Mouse (Mus musculus): ENCODE data around the gene Kcp.

Kcp gene

GRCm38 (mm10) chr6:29507447-29508309 is at the start of gene Kcp:
TSS of gene Kcp (minus strand) at chr6:29507952.
- DNase-seq, result no peak

DNA sequence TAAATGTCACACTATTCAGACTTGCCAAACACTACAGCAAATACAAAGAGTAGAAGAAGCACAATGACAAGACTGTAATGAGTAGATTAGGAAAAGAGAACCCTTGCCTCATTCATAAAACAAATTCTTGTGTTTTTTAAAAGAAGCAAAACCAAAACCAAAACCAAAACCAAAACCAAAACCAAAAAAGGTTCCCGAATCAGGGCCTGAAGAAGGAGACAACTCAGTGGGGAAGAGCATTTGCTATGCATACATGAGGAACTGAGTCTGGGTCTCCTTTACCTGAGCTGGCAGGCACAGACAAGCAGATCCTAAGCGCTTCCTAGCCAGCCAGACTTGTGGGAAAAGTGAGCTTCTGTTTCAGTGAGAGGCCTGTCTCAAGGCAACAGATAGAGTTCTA is 49.4 kb upstream of the Kcp start:
- no peak for DNase-seq

DNA sequence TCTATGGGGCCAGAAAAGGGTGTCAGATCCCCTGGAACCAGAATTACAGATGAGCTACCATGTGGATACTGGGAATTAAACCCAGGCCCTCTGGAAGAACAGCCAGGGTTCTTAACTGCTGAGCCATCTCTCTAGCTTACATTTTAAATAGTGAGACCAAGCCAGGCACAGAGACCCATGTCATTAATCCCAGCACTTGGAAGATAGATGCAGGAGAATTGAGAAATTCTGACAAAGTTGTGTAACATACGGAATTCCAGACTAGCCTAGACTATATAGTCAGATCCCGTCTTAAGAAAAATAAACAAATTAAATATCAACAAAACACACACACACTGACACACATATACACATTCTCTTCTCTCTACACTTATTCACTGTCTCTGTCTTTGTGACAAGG is 44.8 kb upstream of the Kcp start:
- DNase-seq, result no peak

DNA sequence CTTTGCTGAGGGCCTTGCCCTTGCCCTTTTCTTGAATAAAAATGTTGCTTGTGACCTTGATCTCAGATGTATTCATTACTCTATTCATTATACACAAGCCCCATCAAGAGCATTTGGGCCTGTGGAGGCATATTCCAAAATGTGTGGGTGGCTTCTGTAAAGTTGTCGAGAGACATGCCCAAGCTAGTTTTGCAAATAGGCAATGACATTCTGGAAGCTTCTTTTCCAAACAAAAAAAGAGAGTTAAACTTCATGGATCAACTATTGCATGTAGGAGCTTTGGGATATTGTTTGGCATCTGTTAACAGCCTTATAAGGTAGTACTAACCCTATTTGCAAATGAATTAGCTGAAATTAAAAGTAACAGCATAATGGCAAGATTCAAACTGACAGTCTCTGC is 40.3 kb upstream of the Kcp start:
- no peak for DNase-seq

DNA sequence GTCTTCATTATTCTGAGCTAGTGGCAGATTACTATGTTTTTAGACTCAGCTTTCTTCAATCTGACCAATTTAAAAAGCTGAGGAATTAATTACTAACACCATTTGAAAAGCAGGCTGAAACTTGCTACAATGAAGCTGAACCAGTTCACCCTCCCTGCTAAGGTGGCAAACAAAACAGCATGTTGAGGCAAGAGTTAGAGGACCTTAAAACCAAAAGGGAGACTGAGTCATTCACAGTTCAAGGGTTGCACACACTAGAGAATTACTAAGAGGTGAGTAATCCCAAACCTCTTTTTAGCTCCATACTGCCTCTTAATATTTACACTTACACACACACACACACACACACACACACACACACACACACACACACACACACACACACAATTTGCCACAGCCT is 39.8 kb upstream of the Kcp start:
- no peak for DNase-seq

- DNase-seq, result no peak
Measured at GRCm38 (mm10) chr6:29545611-29546010, 37.9 kb upstream of the Kcp start.

- DNase-seq, result no peak
Measured at GRCm38 (mm10) chr6:29540956-29541355, 33.2 kb upstream of the Kcp start.

DNA sequence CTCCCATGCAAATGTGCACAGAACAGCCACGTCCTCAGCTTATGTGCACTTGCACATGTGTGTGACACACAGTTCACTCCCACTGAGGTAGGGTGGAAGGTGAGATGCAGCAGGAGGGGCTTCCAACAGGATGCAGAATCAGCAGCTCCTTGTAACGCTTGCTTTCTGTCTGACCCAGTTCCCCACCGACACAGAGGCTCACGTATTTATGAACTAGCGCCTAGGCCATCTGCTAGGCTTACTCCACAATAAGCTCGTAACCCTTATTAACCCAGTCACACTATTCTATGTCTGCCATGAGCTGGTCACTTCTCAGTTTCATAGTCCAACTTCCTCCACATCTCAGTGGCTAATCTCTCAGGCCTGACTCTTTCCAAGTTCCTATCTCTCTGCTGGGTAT is 32.5 kb upstream of the Kcp start:
- DNase-seq, result no peak

DNA sequence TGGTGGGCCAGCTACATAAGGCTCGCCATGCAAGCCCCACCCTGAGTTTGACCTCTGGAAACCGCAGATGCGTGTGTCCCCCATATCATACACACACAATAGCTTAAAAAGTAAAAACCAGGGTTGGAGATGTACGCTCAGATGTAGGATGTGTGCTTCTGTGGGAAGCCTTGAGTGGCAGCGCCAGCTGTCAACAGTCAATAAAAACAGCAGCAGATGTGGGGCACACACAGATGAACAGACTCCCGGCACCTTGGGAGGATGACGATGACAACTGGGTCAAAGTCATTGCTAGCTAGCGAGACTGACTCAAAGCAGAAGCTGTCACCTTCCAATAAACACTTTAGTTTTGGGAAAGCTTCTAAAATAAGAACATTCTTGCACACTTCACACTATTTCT is 31.8 kb upstream of the Kcp start:
- DNase-seq, result no peak

- no peak for DNase-seq
Measured at GRCm38 (mm10) chr6:29537221-29537620, 29.5 kb upstream of the Kcp start.

- no peak for DNase-seq
Measured at GRCm38 (mm10) chr6:29536651-29537193, 29.0 kb upstream of the Kcp start.

DNA sequence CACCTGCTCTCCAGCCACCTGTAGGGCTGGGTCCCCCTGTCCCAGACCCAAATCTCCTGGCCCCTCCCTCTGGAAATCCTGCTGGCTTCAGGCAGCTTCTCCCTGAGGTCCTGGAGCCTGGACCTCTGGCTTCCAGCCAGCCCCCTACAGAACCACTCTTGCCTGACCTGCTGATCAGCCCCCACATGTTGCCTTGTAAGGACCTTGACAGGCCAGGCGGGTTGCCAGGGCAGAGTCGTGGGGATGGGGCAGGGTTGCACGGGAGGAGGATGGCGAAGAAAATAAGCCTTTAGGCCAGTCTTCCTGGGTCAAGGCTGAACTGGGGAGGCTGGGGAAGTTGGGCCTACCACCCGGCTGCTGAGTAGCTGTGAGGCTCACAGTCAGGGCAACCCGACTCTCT is 27.6 kb upstream of the Kcp start:
- DNase-seq, result no peak

DNA sequence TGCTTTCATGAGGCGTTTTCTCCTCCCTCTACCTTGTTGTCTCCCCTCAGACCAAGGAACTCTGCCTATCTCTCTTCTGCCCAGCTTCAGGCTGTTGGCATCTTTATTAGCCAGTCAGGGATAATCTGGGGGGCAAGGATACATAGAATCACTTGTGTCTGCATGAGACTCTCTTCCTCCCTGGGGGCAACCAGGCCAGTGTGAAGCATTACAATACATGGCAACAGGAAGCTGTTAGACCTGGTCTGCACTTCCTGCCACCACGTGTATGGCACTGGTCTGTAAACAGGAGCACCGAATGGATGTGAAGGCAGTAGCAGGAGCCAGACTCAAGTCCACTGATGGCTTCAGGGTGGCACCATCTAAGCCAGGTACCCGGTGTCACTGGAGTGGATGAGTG is 22.3 kb upstream of the Kcp start:
- DNase-seq, result no peak

DNA sequence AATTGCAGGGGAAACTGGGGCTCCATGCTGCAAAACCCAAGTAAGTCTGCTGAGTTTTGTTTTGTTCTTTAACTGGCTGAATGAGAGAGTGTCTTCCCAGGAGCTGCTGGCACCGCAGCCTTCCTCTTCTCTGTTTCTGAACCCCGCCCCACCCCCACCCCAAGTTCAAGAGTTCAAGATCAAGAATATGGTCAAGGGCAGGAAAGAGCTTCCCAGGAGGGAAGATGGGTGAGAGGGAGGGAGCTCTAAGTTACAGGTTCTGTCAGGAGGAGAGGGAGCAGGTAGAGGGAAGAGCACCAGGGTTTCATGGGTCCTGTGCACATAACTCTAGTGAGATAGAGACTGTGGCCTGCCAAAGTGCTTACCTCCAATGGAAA is 21.7 kb upstream of the Kcp start:
- DNase-seq, result no peak

DNA sequence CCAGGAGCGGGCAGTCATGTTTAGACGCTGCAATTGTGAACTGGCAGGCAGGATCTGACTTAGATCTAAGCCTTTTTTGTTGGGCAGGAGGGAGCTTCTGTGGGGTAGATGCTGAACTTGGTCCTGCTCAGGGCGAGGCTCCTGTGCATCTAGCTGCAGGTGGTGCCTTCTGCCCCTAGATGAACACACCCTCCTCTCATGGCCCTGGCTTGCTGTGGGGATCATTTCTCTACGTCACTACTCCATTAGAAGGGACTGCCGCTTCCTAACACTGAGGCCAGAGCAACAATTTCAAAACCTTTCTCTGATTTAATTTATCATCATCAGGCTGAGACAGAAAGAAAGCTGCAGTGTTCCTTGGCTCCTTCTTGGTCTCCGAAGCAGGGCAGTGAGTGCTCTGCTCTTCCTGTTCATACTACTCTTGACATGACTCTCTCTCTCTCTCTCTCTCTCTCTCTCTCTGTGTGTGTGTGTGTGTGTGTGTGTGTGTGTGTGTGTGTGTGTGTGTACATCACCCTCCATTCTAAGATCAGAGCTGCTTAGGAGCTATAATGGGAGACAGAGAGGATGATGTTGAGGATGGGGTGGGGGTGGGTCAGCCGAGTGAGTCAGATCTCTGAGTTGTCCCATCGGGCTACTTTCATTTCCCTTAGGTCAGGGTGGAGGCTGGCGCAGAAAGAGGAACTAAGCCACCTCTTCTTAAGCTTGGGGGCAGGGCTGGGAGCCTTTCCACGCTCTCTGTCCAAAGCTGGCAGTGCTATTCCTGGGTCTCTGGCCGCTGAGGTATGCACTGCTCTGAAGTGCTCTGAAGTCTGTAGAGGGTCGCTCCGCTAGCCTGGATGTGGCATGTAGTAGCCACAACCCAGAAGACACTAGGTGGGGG is 21.1 kb upstream of the Kcp start:
- no peak for DNase-seq

DNA sequence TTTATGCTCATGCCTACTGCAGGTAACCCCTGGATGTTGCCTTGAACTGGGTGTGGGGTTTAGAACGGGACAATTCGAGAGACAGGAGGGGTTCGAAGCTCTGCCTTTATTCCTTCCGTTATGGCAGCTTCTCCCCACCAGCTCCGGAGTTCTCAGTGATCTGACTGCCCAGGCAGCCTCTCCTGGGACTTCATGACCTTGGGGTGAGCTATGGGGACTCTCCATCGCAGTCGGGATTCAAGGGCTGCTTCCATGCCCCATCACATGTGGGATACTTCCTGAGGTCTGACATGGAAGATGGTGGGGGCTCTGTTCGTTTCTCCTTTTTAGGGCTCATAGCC is 20.4 kb upstream of the Kcp start:
- no peak for DNase-seq

GRCm38 (mm10) chr6:29527361-29528164 is 19.8 kb upstream of the Kcp start:
- no peak for DNase-seq

GRCm38 (mm10) chr6:29526281-29527251 is 18.8 kb upstream of the Kcp start, which contains the start of gene Irf5:
TSS of gene Irf5 (plus strand) at chr6:29526625.
- DNase-seq, result no peak

- no peak for DNase-seq
Measured at GRCm38 (mm10) chr6:29525256-29525655, 17.5 kb upstream of the Kcp start.

DNA sequence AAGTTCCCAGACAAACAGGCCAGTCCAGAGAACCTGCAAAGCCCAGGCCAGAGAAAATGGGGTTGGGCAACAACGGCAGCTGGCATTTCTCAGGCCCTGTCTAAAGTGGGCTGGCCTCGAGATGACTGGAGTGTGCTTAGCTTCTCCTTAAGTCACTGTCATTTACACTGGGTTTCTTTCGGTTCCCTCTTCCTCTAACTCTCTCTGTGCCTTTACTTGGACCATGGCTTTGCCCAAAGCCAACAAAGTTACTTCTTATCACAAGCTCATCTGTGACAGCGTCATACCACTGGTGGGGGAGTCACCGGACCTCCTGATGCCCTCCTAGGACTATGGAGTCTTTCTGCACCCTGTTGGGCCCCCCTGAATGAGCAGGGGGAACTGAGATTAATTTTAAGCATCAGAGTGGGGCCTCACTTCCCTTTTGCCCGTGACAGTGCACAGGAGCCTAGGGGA is 16.3 kb upstream of the Kcp start:
- DNase-seq, result no peak

DNA sequence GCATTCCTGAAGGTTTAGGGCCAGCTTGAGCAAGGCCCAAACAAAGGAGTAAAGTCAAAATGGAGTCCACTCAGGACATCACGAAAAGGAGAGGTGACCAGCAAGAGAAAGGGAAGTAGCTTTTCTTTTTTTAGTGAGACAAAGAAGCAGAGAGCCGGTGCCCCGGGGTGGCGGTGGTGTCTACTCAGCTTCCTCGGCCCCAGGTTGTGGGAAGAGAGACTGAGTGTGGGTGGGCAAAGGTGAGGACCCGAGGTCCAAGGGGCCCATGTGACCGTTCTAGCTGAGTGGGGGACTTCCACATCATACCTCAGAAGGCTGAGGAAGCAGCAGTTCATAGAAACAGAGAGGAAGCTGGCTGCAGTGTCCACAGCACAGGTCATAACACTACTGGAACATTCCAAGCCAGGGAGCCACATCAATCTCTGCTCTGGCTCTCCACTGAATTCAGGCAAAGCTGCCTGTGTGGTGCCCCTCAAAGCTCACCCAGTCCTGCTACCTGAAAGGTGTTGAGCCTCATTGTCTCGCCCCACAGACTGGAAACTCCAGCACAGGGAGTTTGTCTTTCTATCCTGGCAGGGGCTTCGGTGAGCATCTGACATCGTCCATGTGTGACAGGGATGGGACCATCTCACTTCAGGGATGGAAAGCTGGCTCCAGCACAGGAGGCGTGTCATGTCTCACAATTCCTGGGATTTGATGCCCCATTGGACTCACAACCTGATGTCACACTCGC is 15.7 kb upstream of the Kcp start:
- DNase-seq, result no peak
